Mouse (Mus musculus): ENCODE measurements around the gene Map4k4. TPM values are rescaled to one million over a fixed set of nuclear protein-coding genes. Genes with fewer than 3 reads are reported as not detected.

Map4k4 gene
- total RNA-seq, 2 experiments from 2014 or later, result 20.4 to 29.6 TPM

- ATAC-seq (replicated peaks; ENCODE audit: low FRiP score, low TSS enrichment, poor library complexity, severe bottlenecking), result no peak
Observed at GRCm38 (mm10) chr1:39950590-39950989, 49.9 kb downstream of the Map4k4 start.

- ATAC-seq (replicated peaks; ENCODE audit: low FRiP score, low TSS enrichment, poor library complexity, severe bottlenecking), result no peak
Observed at GRCm38 (mm10) chr1:39954652-39955051, 53.9 kb downstream of the Map4k4 start.

- no peak for ATAC-seq (replicated peaks; ENCODE audit: low FRiP score, low TSS enrichment, poor library complexity, severe bottlenecking)
Observed at GRCm38 (mm10) chr1:39956712-39957111, 56.0 kb downstream of the Map4k4 start.

GRCm38 (mm10) chr1:39957981-39958380 is 57.3 kb downstream of the Map4k4 start:
- ATAC-seq (replicated peaks; ENCODE audit: low FRiP score, low TSS enrichment, poor library complexity, severe bottlenecking), result peak; percentile 54

GRCm38 (mm10) chr1:39960623-39961022 is 59.9 kb downstream of the Map4k4 start:
- no peak for ATAC-seq (replicated peaks; ENCODE audit: low FRiP score, low TSS enrichment, poor library complexity, severe bottlenecking)

GRCm38 (mm10) chr1:39961113-39961512 is 60.4 kb downstream of the Map4k4 start:
- no peak for ATAC-seq (replicated peaks; ENCODE audit: low FRiP score, low TSS enrichment, poor library complexity, severe bottlenecking)

- ATAC-seq (replicated peaks; ENCODE audit: low FRiP score, low TSS enrichment, poor library complexity, severe bottlenecking), result no peak
Observed at GRCm38 (mm10) chr1:39962321-39962720, 61.6 kb downstream of the Map4k4 start.

GRCm38 (mm10) chr1:39962840-39963239 is 62.1 kb downstream of the Map4k4 start:
- no peak for ATAC-seq (replicated peaks; ENCODE audit: low FRiP score, low TSS enrichment, poor library complexity, severe bottlenecking)

GRCm38 (mm10) chr1:39963821-39964220 is 63.1 kb downstream of the Map4k4 start:
- ATAC-seq (replicated peaks; ENCODE audit: low FRiP score, low TSS enrichment, poor library complexity, severe bottlenecking), result no peak

- ATAC-seq (replicated peaks; ENCODE audit: low FRiP score, low TSS enrichment, poor library complexity, severe bottlenecking), result no peak
Observed at GRCm38 (mm10) chr1:39964427-39964826, 63.7 kb downstream of the Map4k4 start.

- peak; percentile 51 for ATAC-seq (replicated peaks; ENCODE audit: low FRiP score, low TSS enrichment, poor library complexity, severe bottlenecking)
Observed at GRCm38 (mm10) chr1:39965461-39965860, 64.7 kb downstream of the Map4k4 start.

- ATAC-seq (replicated peaks; ENCODE audit: low FRiP score, low TSS enrichment, poor library complexity, severe bottlenecking), result peak; percentile 54; the same call in 1 of the 2 replicates
Observed at GRCm38 (mm10) chr1:39968999-39969398, 68.3 kb downstream of the Map4k4 start.

GRCm38 (mm10) chr1:39969771-39970406 is 69.2 kb downstream of the Map4k4 start:
- ATAC-seq (replicated peaks; ENCODE audit: low FRiP score, low TSS enrichment, poor library complexity, severe bottlenecking), result peak; percentile 37

- no peak for ATAC-seq (replicated peaks; ENCODE audit: low FRiP score, low TSS enrichment, poor library complexity, severe bottlenecking)
Observed at GRCm38 (mm10) chr1:39972411-39972810, 71.7 kb downstream of the Map4k4 start.

GRCm38 (mm10) chr1:39973911-39974310 is 73.2 kb downstream of the Map4k4 start:
- ATAC-seq (replicated peaks; ENCODE audit: low FRiP score, low TSS enrichment, poor library complexity, severe bottlenecking), result no peak

GRCm38 (mm10) chr1:39975005-39975404 is 74.3 kb downstream of the Map4k4 start:
- ATAC-seq (replicated peaks; ENCODE audit: low FRiP score, low TSS enrichment, poor library complexity, severe bottlenecking), result no peak

GRCm38 (mm10) chr1:39976107-39976506 is 75.4 kb downstream of the Map4k4 start:
- ATAC-seq (replicated peaks; ENCODE audit: low FRiP score, low TSS enrichment, poor library complexity, severe bottlenecking), result no peak

GRCm38 (mm10) chr1:39976847-39977744 is 76.4 kb downstream of the Map4k4 start:
- ATAC-seq (replicated peaks; ENCODE audit: low FRiP score, low TSS enrichment, poor library complexity, severe bottlenecking), result peak; percentile 82

GRCm38 (mm10) chr1:39978781-39979486 is 78.2 kb downstream of the Map4k4 start:
- no peak for ATAC-seq (replicated peaks; ENCODE audit: low FRiP score, low TSS enrichment, poor library complexity, severe bottlenecking)
